Mouse (Mus musculus) ES-E14 (cell line): ENCODE data around the gene Slc38a3.
"Not testable (repeated sequence)": the region's sequence is repeated elsewhere in the genome, so short reads cannot be mapped to it uniquely, and the experiment has no call there.

Experiments
- CHD2 ChIP-seq: IDR thresholded peaks from 2 replicates; pipeline ENCODE4 v1.6.1; 2014; ENCODE audit warnings: mild to moderate bottlenecking, low read depth, low read length, inconsistent platforms
- HCFC1 ChIP-seq: IDR thresholded peaks from 2 replicates; pipeline ENCODE4 v1.6.1; 2012; ENCODE audit warnings: low read length, inconsistent platforms, borderline replicate concordance; ENCODE audit not compliant: insufficient read depth
- MAFK ChIP-seq: IDR thresholded peaks from 2 replicates; pipeline ENCODE4 v1.6.1; 2014; ENCODE audit warnings: mild to moderate bottlenecking, low read depth, low read length, inconsistent platforms; ENCODE audit not compliant: insufficient read depth
- ZC3H11A ChIP-seq: IDR thresholded peaks from 2 replicates; pipeline ENCODE4 v1.6.1; 2012; ENCODE audit warnings: low read depth, mild to moderate bottlenecking, inconsistent platforms, low read length, borderline replicate concordance
- ZNF384 ChIP-seq: IDR thresholded peaks from 2 replicates; pipeline ENCODE4 v1.6.1; 2012; ENCODE audit warnings: low read depth, low read length, inconsistent platforms

DNA sequence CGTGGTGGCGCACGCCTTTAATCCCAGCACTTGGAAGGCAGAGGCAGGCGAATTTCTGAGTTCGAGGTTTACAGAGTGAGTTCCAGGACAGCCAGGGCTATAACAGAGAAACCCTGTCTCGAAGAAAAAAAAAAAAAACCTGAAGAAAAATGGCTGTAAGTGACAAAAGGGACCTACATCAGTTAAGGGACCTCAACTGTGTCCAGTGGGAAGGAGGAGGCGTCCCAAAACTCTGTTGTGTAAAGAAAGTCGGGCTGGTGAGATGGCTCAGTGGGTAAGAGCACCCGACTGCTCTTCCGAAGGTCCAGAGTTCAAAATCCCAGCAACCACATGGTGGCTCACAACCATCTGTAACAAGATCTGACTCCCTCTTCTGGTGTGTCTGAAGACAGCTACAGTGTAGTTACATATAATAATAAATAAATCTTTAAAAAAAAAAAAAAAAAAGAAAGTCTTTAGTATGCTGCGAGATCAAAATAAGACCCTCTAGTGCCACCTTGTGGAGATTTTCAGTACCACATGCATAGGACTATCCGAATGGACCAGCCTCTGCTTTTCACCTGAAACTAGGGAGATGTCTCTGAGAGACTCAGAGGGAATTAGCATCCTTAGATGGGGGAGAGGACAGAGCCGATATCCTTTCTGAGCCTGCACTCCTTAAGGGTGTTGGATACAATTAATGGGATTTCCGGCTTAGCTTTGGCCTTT is 8.6 kb upstream of the Slc38a3 start:
- TF ChIP-seq ZC3H11A, ZNF384, CHD2, MAFK, HCFC1: not testable (repeated sequence)
